Mouse (Mus musculus) limb, embryonic 13.5 days (tissue): ENCODE measurements at regions not wholly inside any gene's neighbourhood (a gene's known extent, or its start where the extent isn't known, plus 50 kb on each side); places are given as distances from the start of the nearest gene placed in this dataset. TPM values are rescaled to one million over a fixed set of nuclear protein-coding genes. Genes with fewer than 3 reads are reported as not detected.

Source experiments
- ATAC-seq: fragments of 200-750 bp; cut with Nextera tagmentation; 2 replicates; pipeline ENCODE4 v1.8.0; 2017; ENCODE audit warnings: low read depth, moderate number of reproducible peaks, moderate TSS enrichment; ENCODE audit not compliant: low FRiP score
- H3K27ac ChIP-seq: fragments of 300-500 bp; sonication (generic); 2 replicates; pipeline ENCODE4 v1.5.1; 2015; ENCODE audit warnings: inconsistent platforms, mild to moderate bottlenecking, moderate library complexity
- H3K27me3 ChIP-seq: fragments of 300-500 bp; sonication (generic); 2 replicates; pipeline ENCODE4 v1.6.1; 2015; ENCODE audit warnings: mild to moderate bottlenecking, inconsistent platforms
- H3K36me3 ChIP-seq: fragments of 300-500 bp; sonication (generic); 2 replicates; pipeline ENCODE4 v1.6.1; 2015; ENCODE audit warnings: inconsistent platforms, mild to moderate bottlenecking, moderate library complexity
- H3K4me1 ChIP-seq: fragments of 300-500 bp; sonication (generic); 2 replicates; pipeline ENCODE4 v1.6.1; 2015; ENCODE audit warnings: inconsistent platforms
- H3K4me2 ChIP-seq: fragments of 300-500 bp; sonication (generic); replicated peaks from 2 replicates; pipeline ENCODE4 v1.6.1; 2015; ENCODE audit warnings: inconsistent platforms, mild to moderate bottlenecking, moderate library complexity
- H3K4me3 ChIP-seq: fragments of 300-500 bp; sonication (generic); 2 replicates; pipeline ENCODE4 v1.5.1; 2015; ENCODE audit warnings: moderate library complexity, mild to moderate bottlenecking, inconsistent platforms
- H3K9ac ChIP-seq: fragments of 300-500 bp; sonication (generic); 2 replicates; pipeline ENCODE4 v1.6.1; 2015; ENCODE audit warnings: mild to moderate bottlenecking, inconsistent platforms
- H3K9me3 ChIP-seq: fragments of 300-500 bp; sonication (generic); 2 replicates; pipeline ENCODE4 v1.6.1; 2016; ENCODE audit warnings: inconsistent platforms
- WGBS: fragments of 180-500 bp; shearing (Covaris S2); methylation state at CpG from one replicate; pipeline ENCODE4 v1.1.7; 2015; 5-methylcytosine and 5-hydroxymethylcytosine counted together
- microRNA-seq: library from miRNA; unstranded; fragments of <30 nt; microRNA quantifications from one replicate; pipeline ENCODE4, GENCODE M21; 2016

DNA sequence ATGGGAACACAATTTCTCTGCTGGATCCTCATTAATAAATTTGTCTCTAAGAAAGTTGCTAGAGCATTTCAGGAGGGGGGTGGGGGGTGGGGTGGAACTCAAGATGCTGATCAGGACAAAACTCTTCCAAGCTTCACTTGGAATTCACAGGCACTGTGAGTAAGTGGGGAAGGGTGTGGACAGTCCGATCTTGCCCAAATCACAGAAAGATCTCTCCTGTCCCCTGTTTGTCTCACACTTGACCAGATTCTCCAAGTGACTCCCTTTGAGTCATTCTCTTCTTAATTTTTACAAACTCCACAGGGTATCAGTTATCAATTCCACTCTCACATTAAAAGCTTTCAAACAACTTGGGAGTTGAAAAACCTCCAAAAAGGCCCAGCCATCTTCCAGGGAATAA, 58.1 kb upstream of the Mocs2 start:
- 92% methylated on average over 1 of the region's 1 CpGs for WGBS
- H3K36me3 ChIP-seq, result no peaks in the 10 kb centered on the region
- no peak for ATAC-seq

GRCm38 (mm10) chr13:114760901-114761300, 57.1 kb upstream of the Mocs2 start:
- WGBS, result 85% methylated on average over 3 of the region's 3 CpGs
- H3K27me3 ChIP-seq, result no peaks in the 10 kb centered on the region
- H3K9me3 ChIP-seq, result no peaks in the 10 kb centered on the region
- no peak overlapping the region for H3K27ac ChIP-seq
- no peak for ATAC-seq
- H3K9ac ChIP-seq, result no peak overlapping the region
- no peak overlapping the region for H3K4me2 ChIP-seq
- H3K4me1 ChIP-seq, result no peaks in the 10 kb centered on the region
- no peaks in the 10 kb centered on the region for H3K36me3 ChIP-seq
- H3K4me3 ChIP-seq, result no peak overlapping the region

More for the DNA sequence above, 58.1 kb upstream of the Mocs2 start:
- Histone ChIP-seq H3K4me1 (no peaks in the 10 kb centered on the region), H3K4me2 (no peak overlapping the region), H3K9me3 (no peaks in the 10 kb centered on the region), H3K4me3 (no peak overlapping the region), H3K9ac (no peak overlapping the region), H3K27ac (no peak overlapping the region), H3K27me3 (no peaks in the 10 kb centered on the region)

Small RNA genes lying in the stretch of these regions (microRNA-seq; reads per million reads assigned to microRNA genes)
- not detected for gene Gm25950
